Mouse (Mus musculus): ENCODE data around the gene Ptprn.

Ptprn gene

GRCm38 (mm10) chr1:75229158-75229557, 35.1 kb downstream of the Ptprn start:
- in situ Hi-C loops (cut with MboI, MseI), result no loop called here

GRCm38 (mm10) chr1:75227653-75228052, 36.6 kb downstream of the Ptprn start:
- in situ Hi-C loops (cut with MboI, MseI), result no loop called here

DNA sequence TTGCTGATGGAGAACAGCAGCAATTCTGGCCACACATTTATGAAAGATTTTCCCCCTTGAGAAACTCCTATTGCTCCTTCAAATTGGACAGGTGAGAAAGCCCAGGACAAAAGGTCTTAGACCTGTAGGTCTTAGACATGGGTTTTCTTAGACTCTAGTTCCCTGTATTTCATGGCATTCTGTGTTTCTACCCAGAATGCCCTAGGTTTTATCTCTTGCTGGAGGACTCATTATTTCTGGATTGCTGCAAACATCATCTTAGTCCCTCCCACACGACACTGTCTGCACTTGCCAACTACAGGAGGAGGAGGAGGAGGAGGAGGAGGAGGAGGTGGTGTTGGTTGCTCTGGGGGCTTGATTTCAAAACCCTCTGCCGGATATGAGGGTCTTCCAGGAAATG, 38.2 kb downstream of the Ptprn start:
- in situ Hi-C loops (cut with MboI, MseI), result no loop called here

- in situ Hi-C loops (cut with MboI, MseI), result no loop called here
These were observed 38.8 kb downstream of the Ptprn start for GRCm38 (mm10) chr1:75225473-75225872.

DNA sequence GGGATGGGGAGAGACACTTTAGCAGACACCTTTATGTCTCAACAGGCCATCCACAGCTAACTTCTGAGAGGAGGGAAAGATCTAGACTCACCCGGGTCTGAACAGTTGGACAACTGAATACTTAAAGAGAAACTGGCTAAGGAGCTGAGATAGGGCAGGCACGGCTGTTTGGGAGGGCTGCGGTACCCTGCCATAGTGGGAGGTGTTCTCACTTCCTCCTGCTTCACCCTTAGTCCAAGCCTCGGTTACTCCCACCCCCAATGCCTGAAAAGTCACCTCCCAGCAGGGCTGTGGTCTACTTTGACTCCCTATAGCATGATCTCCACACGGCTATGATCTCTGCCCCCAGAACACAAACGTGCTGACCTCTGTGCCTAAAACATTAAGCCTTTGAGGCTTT, 40.8 kb downstream of the Ptprn start:
- in situ Hi-C loops (cut with MboI, MseI), result no loop called here

GRCm38 (mm10) chr1:75222926-75223325, 41.4 kb downstream of the Ptprn start:
- in situ Hi-C loops (cut with MboI, MseI), result no loop called here

DNA sequence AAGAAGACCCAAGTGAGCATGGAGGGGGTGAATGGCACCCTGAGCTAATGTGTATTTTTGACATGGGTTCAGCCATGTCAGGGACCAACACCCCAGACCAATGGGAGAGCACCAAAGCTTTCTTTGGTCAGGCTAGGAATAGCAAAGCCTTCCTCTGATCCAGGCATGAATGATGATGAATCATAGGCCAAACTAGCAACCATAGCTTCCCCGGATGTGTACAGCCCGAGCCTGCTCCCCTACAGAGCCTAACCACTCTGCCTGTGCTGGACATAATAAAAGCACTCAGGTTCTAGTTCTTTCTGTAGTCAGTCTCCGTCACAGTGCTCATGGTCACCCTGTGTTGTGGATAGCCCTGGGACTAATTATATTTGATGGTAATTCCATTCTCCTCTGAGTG, 42.8 kb downstream of the Ptprn start:
- in situ Hi-C loops (cut with MboI, MseI), result no loop called here

DNA sequence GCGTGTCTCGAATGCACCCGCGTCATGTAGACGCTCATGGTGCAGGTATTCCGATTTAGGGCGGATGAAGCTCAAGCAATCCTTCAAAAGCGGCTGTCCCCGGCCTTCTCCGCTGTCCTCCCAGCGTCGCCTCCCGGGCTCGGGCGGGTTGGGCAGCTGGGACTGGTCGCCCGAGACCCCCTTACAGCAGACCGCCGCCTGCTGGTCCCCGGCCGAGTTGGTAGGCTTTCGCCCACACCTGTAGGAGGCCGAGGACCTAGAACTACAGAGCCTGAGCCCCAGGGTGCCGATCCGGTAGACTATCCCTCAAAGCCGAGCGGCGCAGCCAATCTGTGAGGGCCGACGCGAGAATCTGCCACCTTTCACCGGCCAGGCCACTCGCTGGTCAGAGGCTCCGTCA, 44.8 kb downstream of the Ptprn start, which contains the start of gene Tuba4a:
Gene Tuba4a, minus strand, starts transcription at position 335 of the 400 bp plus-strand sequence.
- in situ Hi-C loops (cut with MboI, MseI), result loop anchor here (10.0 kb wide), 3 partner anchors 95 to 625 kb away; partner anchors contain the start of genes Dnpep (in 1 of the 2) and Nhej1 (in 1 of the 2)

GRCm38 (mm10) chr1:75219078-75219477, 45.2 kb downstream of the Ptprn start:
- in situ Hi-C loops (cut with MboI, MseI), result loop anchor here (10.0 kb wide), 3 partner anchors 94 to 624 kb away; partner anchors contain the start of genes Dnpep (in 1 of the 2) and Nhej1 (in 1 of the 2)

DNA sequence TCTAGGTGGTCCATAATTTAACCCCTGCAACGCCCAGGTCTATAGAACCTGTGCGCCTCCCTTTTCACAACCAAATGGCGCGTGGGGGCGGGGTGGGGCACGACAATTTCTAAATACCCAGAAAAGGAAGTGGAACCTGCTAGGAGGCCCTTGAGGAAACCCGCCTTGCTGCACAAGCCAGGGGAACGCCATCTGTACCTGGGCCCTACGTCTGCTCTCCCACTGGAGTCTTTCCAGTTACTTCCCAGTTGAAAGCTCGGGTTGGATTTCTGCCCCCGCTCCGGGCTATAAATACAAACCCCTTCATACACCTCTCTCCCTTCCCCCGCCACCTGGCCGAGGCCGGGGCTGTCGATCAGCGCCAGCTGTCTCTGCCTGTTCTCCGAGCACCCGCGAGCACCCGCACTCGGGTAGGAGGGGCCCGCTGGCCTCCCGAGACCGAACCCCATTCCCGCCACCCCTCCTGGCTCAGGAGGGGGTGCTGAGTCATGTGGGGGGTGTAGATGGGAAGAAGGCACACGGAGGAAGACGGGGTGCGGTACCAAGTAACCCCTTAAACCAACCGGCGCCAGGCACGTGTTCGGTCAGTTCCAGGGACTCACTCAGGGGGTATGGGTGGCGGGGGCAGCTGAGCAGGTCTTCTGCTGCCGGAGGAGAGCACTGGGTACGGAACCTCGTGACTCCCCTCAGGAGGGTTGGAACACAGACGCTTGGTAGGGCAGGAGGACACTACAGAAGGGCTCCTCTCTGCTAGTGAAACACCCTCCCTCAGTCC, 45.9 kb downstream of the Ptprn start:
- in situ Hi-C loops (cut with MboI, MseI), result loop anchor here (10.0 kb wide), 3 partner anchors 94 to 624 kb away; partner anchors contain the start of genes Dnpep (in 1 of the 2) and Nhej1 (in 1 of the 2)

DNA sequence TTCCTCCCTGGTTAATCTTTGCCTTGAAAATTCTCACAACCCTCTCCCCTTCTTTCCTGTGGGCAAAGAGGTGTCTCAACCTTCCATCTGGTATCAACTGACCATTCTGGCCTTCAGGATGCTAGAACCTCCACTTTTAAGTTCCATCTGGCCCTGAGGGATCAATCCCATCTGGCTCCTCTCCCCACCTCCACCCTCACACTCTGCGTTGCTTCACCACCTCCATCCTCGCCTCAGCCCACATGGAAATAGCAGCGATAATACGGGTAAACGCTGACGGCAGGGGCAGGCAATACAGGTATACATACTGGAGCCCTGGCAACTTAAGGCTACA, 46.4 kb downstream of the Ptprn start:
- in situ Hi-C loops (cut with MboI, MseI), result loop anchor here (10.0 kb wide), 3 partner anchors 93 to 623 kb away; partner anchors contain the start of genes Dnpep (in 1 of the 2) and Nhej1 (in 1 of the 2)

- in situ Hi-C loops (cut with MboI, MseI), result loop anchor here (10.0 kb wide), 3 partner anchors 92 to 622 kb away; partner anchors contain the start of genes Dnpep (in 1 of the 2) and Nhej1 (in 1 of the 2)
These were observed 47.3 kb downstream of the Ptprn start for GRCm38 (mm10) chr1:75216797-75217585.

- in situ Hi-C loops (cut with MboI, MseI), result loop anchor here (10.0 kb wide), 3 partner anchors 91 to 621 kb away; partner anchors contain the start of genes Dnpep (in 1 of the 2) and Nhej1 (in 1 of the 2)
These were observed 48.5 kb downstream of the Ptprn start for GRCm38 (mm10) chr1:75215785-75216184.

- in situ Hi-C loops (cut with MboI, MseI), result loop anchor here (10.0 kb wide), 3 partner anchors 90 to 620 kb away; partner anchors contain the start of genes Dnpep (in 1 of the 2) and Nhej1 (in 1 of the 2)
These were observed 49.4 kb downstream of the Ptprn start for GRCm38 (mm10) chr1:75214886-75215285.

GRCm38 (mm10) chr1:75214442-75214841, 49.9 kb downstream of the Ptprn start:
- in situ Hi-C loops (cut with MboI, MseI), result loop anchor here (10.0 kb wide), 3 partner anchors 90 to 620 kb away; partner anchors contain the start of genes Dnpep (in 1 of the 2) and Nhej1 (in 1 of the 2)

DNA sequence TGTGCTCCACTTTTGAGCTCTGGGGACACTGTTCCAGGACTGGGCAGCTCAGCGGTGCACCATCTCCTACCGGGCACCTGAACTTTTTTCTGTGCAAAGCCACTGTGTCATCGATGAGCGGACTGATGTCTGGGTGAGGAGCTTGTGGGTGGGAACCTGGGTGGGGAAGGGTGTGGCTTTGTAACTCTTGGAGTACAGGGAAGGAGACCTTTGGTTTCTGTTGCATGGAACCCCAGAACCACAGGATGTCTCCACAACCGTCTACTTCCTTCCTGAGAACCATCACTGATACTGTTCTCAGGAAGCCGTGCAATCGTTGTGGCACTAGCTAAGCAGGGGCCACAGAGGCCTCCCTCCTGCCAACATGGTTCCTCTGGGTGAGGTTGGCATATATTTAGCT, 51.2 kb downstream of the Ptprn start:
- in situ Hi-C loops (cut with MboI, MseI), result loop anchor here (10.0 kb wide), 3 partner anchors 88 to 618 kb away; partner anchors contain the start of genes Dnpep (in 1 of the 2) and Nhej1 (in 1 of the 2)

DNA sequence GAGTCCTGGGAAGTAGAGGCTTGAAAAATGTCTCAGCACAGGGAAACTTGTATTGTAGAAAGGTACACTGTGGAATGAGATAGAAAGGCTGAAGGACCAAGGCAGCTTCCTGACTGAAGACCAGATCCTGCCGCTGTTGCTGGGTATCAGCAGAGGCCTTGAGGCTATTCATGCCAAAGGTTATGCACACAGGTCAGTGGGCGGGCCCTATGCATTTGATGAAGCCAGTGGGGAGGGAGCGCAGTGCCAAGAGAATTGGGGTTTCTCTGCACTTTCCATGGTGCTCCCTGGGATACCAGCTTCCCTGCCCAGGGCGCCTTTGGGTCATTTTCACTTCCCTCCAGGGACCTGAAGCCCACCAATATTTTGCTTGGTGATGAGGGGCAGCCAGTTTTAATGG, 51.8 kb downstream of the Ptprn start:
- in situ Hi-C loops (cut with MboI, MseI), result loop anchor here (10.0 kb wide), 3 partner anchors 88 to 618 kb away; partner anchors contain the start of genes Dnpep (in 1 of the 2) and Nhej1 (in 1 of the 2)

GRCm38 (mm10) chr1:75211141-75211708, 53.1 kb downstream of the Ptprn start:
- in situ Hi-C loops (cut with MboI, MseI), result loop anchor here (10.0 kb wide), 3 partner anchors 86 to 616 kb away; partner anchors contain the start of genes Dnpep (in 1 of the 2) and Nhej1 (in 1 of the 2)

GRCm38 (mm10) chr1:75210136-75211087, 53.9 kb downstream of the Ptprn start, which contains the start of the genes Glb1l and Stk16:
Gene Glb1l, minus strand, starts transcription at chr1:75210813.
Gene Stk16, plus strand, starts transcription at chr1:75210838.
- in situ Hi-C loops (cut with MboI, MseI), result loop anchor here (10.0 kb wide), 3 partner anchors 86 to 616 kb away; partner anchors contain the start of genes Dnpep (in 1 of the 2) and Nhej1 (in 1 of the 2)
